Mouse (Mus musculus) spleen, postnatal 4 days (tissue): ENCODE data around the gene Dusp6.
"Not testable (repeated sequence)": the region's sequence is repeated elsewhere in the genome, so short reads cannot be mapped to it uniquely, and the experiment has no call there.

Experiments used
- DNase-seq, 2 experiments: peaks; one replicate each; pipeline ENCODE4 v3.0.0; 2022; ENCODE audit warnings: low spot score in 2 of 2

Gene Dusp6

GRCm38 (mm10) chr10:99262867-99263379, at the start of gene Dusp6:
TSS of gene Dusp6 (plus strand) at chr10:99263231.
- DNase-seq: peak; percentile 86 to 88

DNA sequence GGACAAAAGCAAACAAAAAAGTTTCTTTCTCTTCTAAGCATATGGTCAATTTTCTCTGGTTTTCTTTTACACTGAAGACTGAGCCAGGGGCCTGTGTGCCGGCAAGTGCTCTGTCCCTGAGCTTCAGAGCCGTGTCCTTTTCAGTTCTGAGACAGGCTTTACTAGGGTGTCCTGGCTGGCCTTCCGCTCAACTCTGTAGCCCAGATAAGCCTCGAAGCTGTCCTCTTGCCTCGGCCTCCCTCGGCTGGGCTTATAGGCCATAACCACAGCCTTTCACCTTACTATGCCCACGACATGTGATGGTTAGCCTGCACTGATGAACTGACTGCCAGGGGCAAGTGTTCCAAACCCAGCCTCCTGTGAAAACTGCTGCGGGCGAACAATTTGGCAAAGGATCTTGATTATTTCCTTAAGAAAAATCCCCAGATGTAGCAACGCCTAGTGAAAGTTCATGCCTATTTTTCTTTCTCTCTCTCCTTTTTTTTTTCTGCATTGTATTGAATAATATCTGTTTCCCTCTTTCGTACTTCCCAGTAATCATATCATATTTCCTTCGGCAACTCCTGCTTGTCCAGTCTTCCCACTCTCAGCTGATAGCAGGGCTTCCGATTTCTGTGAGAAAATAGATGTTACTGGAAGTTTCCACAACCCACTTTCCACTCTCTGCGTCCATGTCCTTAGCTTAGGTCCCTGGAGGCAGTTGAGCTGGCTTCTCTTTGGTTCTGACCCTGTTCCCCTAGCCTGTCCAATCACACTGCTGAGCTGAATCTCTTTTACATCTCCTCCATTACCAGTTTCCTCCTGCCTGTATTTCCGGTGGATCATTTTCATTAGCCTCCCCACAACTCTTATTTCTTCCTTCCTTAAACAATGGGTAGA, 48.4 kb upstream of the Dusp6 start:
- no peak for DNase-seq

DNA sequence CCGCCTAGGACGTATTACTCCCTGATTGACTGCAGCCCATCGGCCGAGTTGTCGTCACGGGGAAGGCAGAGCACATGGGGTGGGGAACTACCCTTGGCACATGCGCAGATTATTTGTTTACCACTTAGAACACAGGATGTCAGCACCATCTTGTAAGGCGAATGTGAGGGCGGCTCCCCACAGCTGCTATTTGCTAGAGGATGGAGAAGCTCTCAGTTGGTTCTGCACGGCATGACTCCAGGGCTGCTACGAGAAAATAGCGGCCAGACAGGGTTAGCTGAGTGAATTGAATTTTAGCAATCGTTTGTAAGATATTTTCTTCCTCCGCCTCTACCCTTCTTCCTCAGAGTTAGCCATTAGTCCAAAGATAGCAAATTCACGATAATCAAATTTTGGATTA, 46.5 kb upstream of the Dusp6 start:
- DNase-seq: not testable (repeated sequence)

- no peak for DNase-seq
These were observed 41.5 kb upstream of the Dusp6 start for GRCm38 (mm10) chr10:99221540-99221939.

- no peak for DNase-seq
These were observed 40.3 kb upstream of the Dusp6 start for GRCm38 (mm10) chr10:99222726-99223125.

DNA sequence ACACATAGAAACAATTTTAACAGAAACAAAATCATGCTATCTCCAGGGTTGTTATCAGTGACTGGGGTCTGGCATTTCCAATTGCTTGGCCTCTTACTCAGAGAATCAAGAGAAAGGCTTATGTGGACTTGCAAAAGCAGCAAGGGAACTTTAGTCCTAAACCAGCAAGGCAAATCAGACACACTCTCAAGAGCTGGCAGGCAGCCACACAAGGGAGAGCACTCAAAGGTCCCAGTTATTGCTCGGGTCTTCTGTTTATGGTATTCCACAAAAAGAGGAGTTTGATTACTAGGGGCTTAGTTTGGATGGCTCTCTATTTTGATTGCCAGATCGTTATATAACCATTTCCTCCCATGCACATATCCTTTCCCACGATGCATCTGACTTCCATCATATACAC, 38.8 kb upstream of the Dusp6 start:
- DNase-seq: no peak

DNA sequence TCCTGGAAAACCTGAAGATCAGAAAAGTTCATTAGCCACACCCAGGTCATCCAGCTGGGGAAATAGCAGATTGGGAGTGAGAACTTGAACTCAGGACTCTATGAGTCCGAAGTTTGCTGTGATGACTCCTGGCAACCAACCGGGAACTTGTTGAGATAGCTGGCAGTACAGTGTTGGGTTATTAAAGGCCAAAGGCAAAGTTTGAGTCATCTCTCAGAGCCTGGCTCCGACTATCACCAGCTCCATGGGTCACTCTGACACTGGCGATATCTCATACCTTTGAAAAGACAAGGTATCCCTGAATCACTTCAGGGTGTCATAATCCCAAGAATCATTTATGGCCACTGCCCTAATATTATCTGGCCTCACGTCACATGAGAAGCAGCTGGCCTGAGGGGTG, 36.2 kb upstream of the Dusp6 start:
- DNase-seq: no peak

DNA sequence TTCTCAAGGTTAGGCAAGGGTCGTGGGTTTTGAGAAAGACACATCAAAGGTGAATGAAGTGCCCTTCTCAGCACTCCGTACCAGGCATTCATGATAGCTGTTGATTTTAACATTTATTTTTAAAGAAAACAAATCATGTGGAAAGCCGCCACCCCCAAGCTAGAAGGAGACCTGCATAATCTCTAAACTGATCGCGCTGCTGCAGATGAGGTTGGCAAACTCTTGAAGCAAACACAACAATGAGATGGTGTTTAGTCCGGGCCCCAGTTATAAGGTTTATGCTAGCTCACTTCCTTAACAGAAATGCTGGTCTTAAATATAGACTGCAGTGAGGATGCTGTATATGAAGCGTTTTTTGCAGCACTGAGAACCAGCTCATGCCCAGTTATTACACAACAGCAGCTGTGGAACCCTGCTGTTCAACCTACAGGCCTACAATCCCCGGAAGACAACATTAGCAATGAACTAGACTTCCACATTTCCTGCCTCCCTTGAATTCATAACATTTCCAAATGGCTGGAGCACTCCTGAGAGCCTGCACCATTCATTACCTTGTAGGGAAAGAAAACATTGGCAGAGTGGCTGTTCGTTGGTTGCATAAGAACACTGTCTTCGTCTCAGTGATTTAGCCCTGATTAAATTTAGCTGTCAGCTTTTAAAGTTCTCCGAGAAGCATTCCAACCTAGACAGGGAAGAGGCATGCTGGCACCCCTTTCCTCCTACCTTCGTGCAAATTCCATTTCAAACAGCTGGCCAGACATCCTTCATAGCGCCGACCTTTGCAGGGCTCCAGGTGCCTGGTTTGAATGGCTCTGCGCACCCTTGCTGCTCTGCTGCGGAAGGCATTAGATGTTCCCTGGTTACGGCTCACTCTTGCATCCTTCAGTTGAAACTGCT, 34.8 kb upstream of the Dusp6 start:
- no peak for DNase-seq

GRCm38 (mm10) chr10:99229031-99229684, 33.9 kb upstream of the Dusp6 start:
- no peak for DNase-seq

- DNase-seq: no peak
These were observed 30.4 kb upstream of the Dusp6 start for GRCm38 (mm10) chr10:99232518-99233227.

- DNase-seq: no peak
These were observed 28.7 kb upstream of the Dusp6 start for GRCm38 (mm10) chr10:99234336-99234735.

GRCm38 (mm10) chr10:99235081-99235480, 27.9 kb upstream of the Dusp6 start:
- no peak for DNase-seq

- DNase-seq: no peak
These were observed 25.7 kb upstream of the Dusp6 start for GRCm38 (mm10) chr10:99237205-99237832.

- DNase-seq: no peak
These were observed 24.5 kb upstream of the Dusp6 start for GRCm38 (mm10) chr10:99238537-99238936.

- DNase-seq: no peak
These were observed 21.7 kb upstream of the Dusp6 start for GRCm38 (mm10) chr10:99241284-99241828.

- DNase-seq: no peak
These were observed 21.0 kb upstream of the Dusp6 start for GRCm38 (mm10) chr10:99241829-99242711.

DNA sequence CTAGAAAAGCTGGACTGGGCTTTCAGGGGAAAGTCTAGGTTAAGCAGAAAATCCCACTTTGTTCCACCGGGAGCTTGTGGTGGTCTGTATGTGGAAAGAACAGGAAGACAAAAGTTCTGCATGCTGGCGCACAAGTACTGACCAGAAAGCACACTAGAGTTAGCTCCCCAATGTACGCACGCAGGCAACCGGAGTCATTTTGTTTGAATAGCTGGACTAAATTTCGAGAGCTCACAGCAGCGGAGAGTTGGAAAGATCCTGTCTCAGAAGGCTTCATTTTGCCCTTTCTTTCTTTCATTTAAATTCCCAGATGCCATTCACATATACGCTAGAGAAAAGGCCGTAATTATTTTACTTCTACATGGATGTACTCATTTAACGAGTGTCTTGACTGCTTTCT, 20.3 kb upstream of the Dusp6 start:
- no peak for DNase-seq

GRCm38 (mm10) chr10:99243907-99244489, 19.0 kb upstream of the Dusp6 start:
- no peak for DNase-seq

- DNase-seq: no peak
These were observed 18.3 kb upstream of the Dusp6 start for GRCm38 (mm10) chr10:99244655-99245260.
